Mouse (Mus musculus) lung, adult 2 months (tissue): ENCODE measurements at regions not wholly inside any gene's neighbourhood (a gene's known extent, or its start where the extent isn't known, plus 50 kb on each side); places are given as distances from the start of the nearest gene placed in this dataset.

Experiments
- CTCF ChIP-seq: fragments of 200-500 bp; IDR thresholded peaks from 2 replicates; pipeline ENCODE4 v1.5.1; 2011; ENCODE audit warnings: mild to moderate bottlenecking, low read length, control low read depth; ENCODE audit not compliant: insufficient read depth
- POLR2A ChIP-seq: fragments of 200-500 bp; IDR thresholded peaks from 2 replicates; pipeline ENCODE4 v1.6.1; 2011; ENCODE audit warnings: low read depth, mild to moderate bottlenecking, control low read depth, low read length, borderline replicate concordance; ENCODE audit errors: extremely low read depth

GRCm38 (mm10) chr17:83954291-83955057 is 106.7 kb upstream of the Haao start:
- TF ChIP-seq CTCF (no peak), POLR2A (no peak)
